Mouse (Mus musculus) erythroblast, embryonic 14.5 days (primary cell): ENCODE data around the gene Epha8. TPM values are rescaled to one million over a fixed set of nuclear protein-coding genes. Genes with fewer than 3 reads are reported as not detected.

Experiments
- H3K27me3 ChIP-seq: 2 replicates; pipeline ENCODE4 v1.6.1; 2012; ENCODE audit warnings: inconsistent platforms; ENCODE audit not compliant: control insufficient read depth
- H3K36me3 ChIP-seq: 2 replicates; pipeline ENCODE4 v1.6.1; 2012; ENCODE audit warnings: mild to moderate bottlenecking, inconsistent platforms; ENCODE audit not compliant: control insufficient read depth
- H3K4me1 ChIP-seq: 2 replicates; pipeline ENCODE4 v1.6.1; 2012; ENCODE audit warnings: inconsistent platforms; ENCODE audit not compliant: control insufficient read depth
- H3K4me3 ChIP-seq: replicated peaks from 2 replicates; pipeline ENCODE3; 2012; ENCODE audit warnings: moderate library complexity, mild to moderate bottlenecking, inconsistent platforms
- H3K9me3 ChIP-seq: 2 replicates; pipeline ENCODE4 v1.6.1; 2012; ENCODE audit warnings: low read length, inconsistent platforms, mixed read lengths; ENCODE audit not compliant: control insufficient read depth
- GATA1 ChIP-seq: IDR thresholded peaks from 2 replicates; pipeline ENCODE4 v1.6.1; 2012; ENCODE audit warnings: low read length, inconsistent platforms, mixed read lengths
- TAL1 ChIP-seq: IDR thresholded peaks from 3 replicates; pipeline ENCODE4 v1.6.1; 2012; ENCODE audit warnings: low read length, inconsistent platforms, mixed read lengths
- polyA plus RNA-seq: library from polyadenylated mRNA; stranded (reverse); fragments of >175 nt; gene quantifications from 2 replicates; pipeline ENCODE4 v1.2.3, GENCODE M21; 2012

Epha8 gene
- polyA plus RNA-seq, 1 experiment, result 12.9 TPM

DNA sequence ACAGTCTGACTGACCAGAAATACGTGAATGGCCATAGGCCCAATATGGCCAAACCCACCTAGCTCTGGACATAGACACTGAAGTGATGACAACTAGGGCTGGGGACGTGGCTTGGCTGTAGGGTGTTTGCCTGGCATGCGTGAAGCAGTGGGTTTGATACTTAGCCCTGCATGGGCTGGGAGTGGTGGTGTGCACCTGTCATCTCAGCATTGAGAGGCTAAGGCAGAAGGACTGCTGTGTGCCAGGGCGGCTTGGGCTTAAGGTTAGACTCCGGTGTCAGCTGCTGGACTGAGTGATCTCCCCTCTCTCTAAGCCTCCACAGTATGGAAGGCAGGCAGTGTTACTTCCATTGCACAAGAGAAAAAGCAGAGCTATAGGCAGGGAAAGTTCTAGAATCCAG lies 18.7 kb downstream of the Epha8 start:
- Histone ChIP-seq H3K36me3 (peaks cover 4% of the 10 kb centered on the region), H3K4me3 (no peak overlapping the region), H3K9me3 (no peaks in the 10 kb centered on the region), H3K27me3 (peaks cover 47% of the 10 kb centered on the region), H3K4me1 (peaks cover 48% of the 10 kb centered on the region)
- no peak for TF ChIP-seq GATA1
- TF ChIP-seq TAL1, result no peak

DNA sequence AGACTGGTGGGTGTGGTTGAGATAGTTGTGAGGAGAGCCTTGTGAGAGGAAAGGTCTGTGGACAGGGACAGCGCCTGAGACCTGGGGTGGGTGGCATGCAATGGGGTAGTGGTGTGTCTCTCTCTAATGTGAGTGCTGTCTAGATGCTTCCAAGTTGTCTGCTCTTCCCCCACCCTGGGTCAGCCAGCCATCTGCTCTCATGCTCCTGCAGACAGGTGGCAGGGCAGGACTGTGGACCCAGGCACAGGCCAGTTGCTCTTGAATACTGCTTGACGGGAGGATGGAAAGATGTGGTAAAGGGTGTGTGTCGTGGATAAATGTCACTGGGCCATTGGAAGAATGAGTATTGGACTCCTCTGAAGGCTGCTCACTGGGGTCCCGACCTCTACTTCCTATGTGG lies 19.3 kb downstream of the Epha8 start:
- H3K4me3 ChIP-seq, result no peak overlapping the region

DNA sequence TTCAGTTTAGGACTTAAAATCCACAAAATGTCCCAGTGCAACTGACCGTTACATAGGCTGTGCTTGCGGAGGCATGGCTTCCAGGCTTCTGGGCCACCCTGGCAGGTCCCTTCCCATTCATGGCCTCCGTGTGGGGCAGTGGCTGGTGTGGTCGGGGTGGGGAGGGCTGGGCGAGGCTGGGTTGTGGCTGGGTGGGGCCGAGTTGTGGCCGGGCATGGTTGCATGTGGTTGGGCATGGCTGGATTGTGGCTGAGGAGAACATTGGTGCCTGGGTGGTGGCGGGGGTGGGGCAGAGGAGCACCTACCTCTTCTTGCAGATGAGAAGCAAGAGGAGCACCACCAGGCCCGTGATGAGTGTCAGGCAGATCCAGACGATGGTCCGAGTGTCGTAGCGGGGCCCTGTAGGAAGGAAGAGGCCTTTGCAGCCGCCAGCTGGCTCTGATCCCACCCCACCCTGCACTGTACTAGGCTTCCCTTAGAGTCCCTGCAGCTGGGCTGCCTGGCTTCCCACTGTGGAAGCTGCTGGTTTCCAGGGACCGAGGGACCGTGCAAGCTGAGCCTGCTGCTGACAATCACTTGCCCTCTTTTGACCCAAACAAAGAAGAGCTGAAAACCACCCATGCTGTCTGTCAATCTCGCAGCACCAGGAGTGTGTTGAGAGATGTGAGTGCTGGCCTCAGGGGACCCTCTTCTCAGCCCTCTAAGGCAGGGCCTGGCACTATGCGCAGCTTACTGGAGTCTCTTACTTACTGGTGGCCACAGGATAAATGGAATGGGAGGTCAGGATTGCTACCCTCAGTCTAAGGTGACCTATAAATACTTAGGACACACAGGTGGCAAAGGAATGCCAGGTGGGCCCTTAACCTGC lies 21.6 kb downstream of the Epha8 start:
- Histone ChIP-seq H3K27me3 (peaks cover 21% of the 10 kb centered on the region), H3K9me3 (no peaks in the 10 kb centered on the region), H3K4me1 (peaks cover 77% of the 10 kb centered on the region), H3K4me3 (peak overlapping the region; percentile 67), H3K36me3 (peaks cover 29% of the 10 kb centered on the region)
- TF ChIP-seq GATA1 (no peak), TAL1 (no peak)

More for the DNA sequence above, 19.3 kb downstream of the Epha8 start:
- no peak for TF ChIP-seq GATA1
- Histone ChIP-seq H3K9me3 (no peaks in the 10 kb centered on the region), H3K36me3 (peaks cover 10% of the 10 kb centered on the region), H3K27me3 (peaks cover 42% of the 10 kb centered on the region), H3K4me1 (peaks cover 54% of the 10 kb centered on the region)

DNA sequence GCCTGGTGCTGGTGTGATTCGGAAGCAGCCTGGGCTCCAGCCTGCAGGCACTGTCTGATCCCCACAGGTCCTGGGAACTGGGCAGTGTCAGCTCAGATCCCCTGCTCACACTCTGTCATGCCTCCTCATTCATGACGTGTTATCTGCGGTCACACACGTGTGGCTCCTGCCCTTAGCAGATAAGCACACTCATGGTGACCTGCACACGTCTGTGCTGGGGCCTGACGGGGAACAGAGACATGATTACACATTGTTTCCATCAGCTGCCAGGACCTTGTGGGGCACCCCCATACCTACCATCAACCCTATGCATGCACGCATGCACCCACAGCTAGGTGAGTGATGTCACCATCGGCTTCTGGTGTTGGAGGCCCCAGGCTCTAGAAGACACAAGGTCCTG lies 26.1 kb downstream of the Epha8 start:
- peak overlapping the region; percentile 67 for H3K4me3 ChIP-seq
- peaks cover 20% of the 10 kb centered on the region for H3K27me3 ChIP-seq
- H3K36me3 ChIP-seq, result peaks cover 31% of the 10 kb centered on the region
- peaks cover 72% of the 10 kb centered on the region for H3K4me1 ChIP-seq
- TF ChIP-seq TAL1, result peak; percentile 94
- peak; percentile 96 for TF ChIP-seq GATA1
- H3K9me3 ChIP-seq, result no peaks in the 10 kb centered on the region

DNA sequence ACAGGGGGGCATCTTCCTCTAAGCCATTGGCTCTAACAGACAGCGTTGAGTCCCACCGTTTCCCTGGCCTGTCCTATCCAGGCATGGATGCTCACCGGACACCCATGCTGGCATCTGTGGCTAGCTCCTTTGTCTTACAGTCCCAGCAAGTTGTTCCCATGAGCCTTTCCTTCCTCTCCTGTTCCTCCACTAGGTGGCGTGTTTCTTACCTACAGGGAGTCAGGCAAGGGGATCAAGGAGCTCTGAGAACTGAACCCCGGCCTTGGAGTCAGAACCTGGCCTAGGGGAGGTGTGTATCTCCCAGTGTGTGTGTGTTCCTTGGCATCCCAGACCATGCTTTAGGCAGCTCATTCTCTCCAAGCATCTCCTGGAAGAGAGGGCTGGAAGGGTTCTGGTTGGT lies 27.7 kb downstream of the Epha8 start:
- H3K4me3 ChIP-seq, result no peak overlapping the region
- H3K27me3 ChIP-seq, result peaks cover 20% of the 10 kb centered on the region
- H3K4me1 ChIP-seq, result peaks cover 57% of the 10 kb centered on the region
- TF ChIP-seq TAL1 (no peak), GATA1 (no peak)
- H3K9me3 ChIP-seq, result no peaks in the 10 kb centered on the region
- H3K36me3 ChIP-seq, result peaks cover 31% of the 10 kb centered on the region

DNA sequence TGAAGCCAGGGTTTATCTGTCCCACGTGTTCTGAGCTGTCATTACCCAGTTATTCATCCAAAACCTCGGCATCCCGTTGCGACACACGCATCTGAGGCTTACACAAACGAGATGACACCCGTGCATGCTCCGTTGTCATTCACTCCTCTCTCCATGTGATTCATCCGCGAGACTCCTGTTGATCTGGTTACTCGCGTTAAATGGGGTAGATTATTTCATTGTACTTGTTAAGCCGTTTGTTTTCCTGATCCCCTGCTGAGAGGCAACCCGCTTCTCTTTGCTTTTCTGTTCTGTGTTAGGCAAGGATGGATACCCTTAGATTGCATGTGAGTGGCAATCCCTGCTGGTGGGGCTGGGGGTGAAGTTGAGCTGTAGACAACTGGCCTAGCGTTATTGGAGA lies 30.8 kb downstream of the Epha8 start:
- peaks cover 25% of the 10 kb centered on the region for H3K4me1 ChIP-seq
- peaks cover 5% of the 10 kb centered on the region for H3K36me3 ChIP-seq
- H3K4me3 ChIP-seq, result no peak overlapping the region
- H3K27me3 ChIP-seq, result peaks cover 18% of the 10 kb centered on the region
- H3K9me3 ChIP-seq, result no peaks in the 10 kb centered on the region
- TF ChIP-seq TAL1, result no peak
- no peak for TF ChIP-seq GATA1

DNA sequence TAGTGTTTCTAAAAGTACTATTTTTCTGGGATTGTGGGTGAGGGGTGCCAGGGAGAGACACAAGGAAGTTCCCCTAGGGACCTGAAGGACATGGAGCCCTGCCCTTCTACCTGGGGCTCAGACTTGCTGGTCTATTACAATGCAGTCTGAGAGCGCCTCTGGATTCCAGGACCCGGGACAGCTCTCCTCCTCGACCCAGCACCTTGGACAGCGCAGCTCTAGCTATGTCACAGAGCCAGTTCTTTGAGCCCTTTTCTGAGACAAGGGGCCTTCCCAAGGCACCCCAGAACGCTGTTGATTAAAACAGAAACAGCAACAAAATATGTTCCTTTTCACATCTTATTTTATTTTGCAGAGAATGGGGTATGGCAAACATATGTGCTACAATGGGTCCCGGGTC lies 32.1 kb downstream of the Epha8 start:
- no peaks in the 10 kb centered on the region for H3K9me3 ChIP-seq
- H3K4me1 ChIP-seq, result peaks cover 13% of the 10 kb centered on the region
- peaks cover 18% of the 10 kb centered on the region for H3K27me3 ChIP-seq
- H3K4me3 ChIP-seq, result no peak overlapping the region
- H3K36me3 ChIP-seq, result no peaks in the 10 kb centered on the region; the same call in 1 of the 2 replicates
- TF ChIP-seq TAL1, result no peak

DNA sequence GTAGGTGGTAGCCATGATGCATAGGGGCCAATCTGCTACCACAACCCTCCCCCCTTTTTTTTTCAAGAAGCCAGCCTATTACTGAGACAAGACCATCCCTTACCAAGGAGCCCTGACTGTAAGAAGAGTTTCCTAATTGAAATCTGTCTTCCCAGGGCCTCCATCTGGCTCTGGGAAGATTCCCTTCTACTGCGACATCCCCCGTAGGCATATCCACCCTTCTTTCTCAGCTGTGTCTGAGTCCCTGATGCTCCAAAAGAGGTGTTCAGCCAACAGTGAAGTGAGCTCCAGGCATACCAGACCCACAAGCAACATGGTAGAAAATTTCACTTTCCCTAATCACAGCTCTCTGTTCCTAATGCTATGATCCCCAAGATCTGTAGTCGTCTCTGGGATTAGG lies 37.1 kb downstream of the Epha8 start:
- Histone ChIP-seq H3K27me3 (no peaks in the 10 kb centered on the region), H3K9me3 (no peaks in the 10 kb centered on the region), H3K4me1 (no peaks in the 10 kb centered on the region), H3K4me3 (no peak overlapping the region), H3K36me3 (no peaks in the 10 kb centered on the region)
- no peak for TF ChIP-seq GATA1
- no peak for TF ChIP-seq TAL1

DNA sequence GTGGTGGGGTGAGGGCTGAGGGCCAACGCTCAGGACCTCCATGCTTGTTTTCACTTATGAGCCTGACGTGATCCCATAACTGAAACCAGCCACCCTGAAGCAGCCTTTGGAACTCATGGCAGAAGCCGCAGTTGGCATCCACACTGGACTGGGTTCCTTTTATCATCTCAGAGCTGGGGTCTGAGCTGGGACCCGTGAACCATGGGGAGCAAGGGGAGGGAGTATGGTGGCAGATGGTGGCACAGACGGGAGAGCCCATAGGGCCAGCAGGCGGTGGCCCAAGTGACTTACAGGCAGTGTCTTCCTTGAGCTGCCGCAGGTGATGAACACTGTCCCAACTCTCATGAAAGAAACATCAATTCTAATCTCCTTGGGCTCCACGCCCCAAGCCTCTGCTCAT lies 37.8 kb downstream of the Epha8 start:
- TF ChIP-seq GATA1 (no peak), TAL1 (no peak)
- Histone ChIP-seq H3K27me3 (no peaks in the 10 kb centered on the region), H3K36me3 (no peaks in the 10 kb centered on the region)

DNA sequence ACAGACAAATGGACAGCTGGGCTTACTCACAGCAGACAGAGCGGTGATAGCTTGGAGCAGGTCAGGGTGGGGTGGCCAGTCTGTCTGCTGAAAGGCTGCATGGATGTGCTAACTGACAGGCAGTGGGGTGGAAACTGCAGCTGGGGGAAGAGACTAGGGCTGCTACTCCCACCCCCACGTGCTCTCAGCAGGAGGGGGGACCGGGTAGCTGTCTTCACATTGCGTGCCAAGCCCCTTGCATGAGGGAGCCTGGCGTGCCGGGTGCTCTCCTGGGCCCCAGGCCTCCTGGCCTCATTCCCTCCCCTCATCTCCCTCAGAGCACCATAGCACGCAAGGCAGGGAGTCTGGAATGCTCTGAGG lies 39.5 kb downstream of the Epha8 start:
- no peak for TF ChIP-seq GATA1
- TF ChIP-seq TAL1, result no peak
- Histone ChIP-seq H3K4me1 (no peaks in the 10 kb centered on the region), H3K36me3 (no peaks in the 10 kb centered on the region), H3K4me3 (no peak overlapping the region), H3K9me3 (no peaks in the 10 kb centered on the region), H3K27me3 (peaks cover 8% of the 10 kb centered on the region)

More for the DNA sequence above, 37.8 kb downstream of the Epha8 start:
- Histone ChIP-seq H3K9me3 (no peaks in the 10 kb centered on the region), H3K4me3 (no peak overlapping the region), H3K4me1 (no peaks in the 10 kb centered on the region)
